Mouse (Mus musculus) bone marrow macrophage, adult 2 months (primary cell): Measurements from ENCODE around the gene Cdk14.

Source experiments
- CTCF ChIP-seq: IDR thresholded peaks from 2 replicates; pipeline ENCODE4 v1.5.1; 2012; ENCODE audit warnings: low read depth, mild to moderate bottlenecking, low read length, moderate library complexity
- POLR2A ChIP-seq: IDR thresholded peaks from 2 replicates; pipeline ENCODE4 v1.6.1; 2012; ENCODE audit warnings: mild to moderate bottlenecking, low read depth, low read length, borderline replicate concordance

GRCm38 (mm10) chr5:4788484-4788883 lies 631.6 kb downstream of the Cdk14 start:
- no peak for TF ChIP-seq POLR2A
- no peak for TF ChIP-seq CTCF
